Mouse (Mus musculus) hindbrain, embryonic 14.5 days (tissue): ENCODE data around the gene Olfr1145. TPM values are rescaled to one million over a fixed set of nuclear protein-coding genes. Genes with fewer than 3 reads are reported as not detected.

Source experiments
- ATAC-seq: fragments of 200-750 bp; cut with Nextera tagmentation; 2 replicates; pipeline ENCODE4 v1.8.0; 2017; ENCODE audit warnings: moderate number of reproducible peaks, mild to moderate bottlenecking, moderate TSS enrichment, moderate library complexity; ENCODE audit not compliant: low FRiP score
- DNase-seq: peaks from one replicate; pipeline ENCODE4 v3.0.0-alpha.2; 2015; ENCODE audit warnings: low spot score
- H3K27ac ChIP-seq: fragments of 300-500 bp; sonication (generic); 2 replicates; pipeline ENCODE4 v1.5.1; 2014; ENCODE audit warnings: mild to moderate bottlenecking, moderate library complexity
- H3K27me3 ChIP-seq: fragments of 300-500 bp; sonication (generic); 2 replicates; pipeline ENCODE4 v1.6.1; 2014; ENCODE audit warnings: mild to moderate bottlenecking, low read length, mixed read lengths; ENCODE audit not compliant: control insufficient read depth, insufficient read depth
- H3K36me3 ChIP-seq: fragments of 300-500 bp; sonication (generic); replicated peaks from 2 replicates; pipeline ENCODE4 v1.6.1; 2014; ENCODE audit not compliant: control insufficient read depth, insufficient read depth
- H3K4me1 ChIP-seq: fragments of 300-500 bp; sonication (generic); replicated peaks from 2 replicates; pipeline ENCODE4 v1.6.1; 2014; ENCODE audit warnings: antibody characterized with exemption, low read length, mixed read lengths; ENCODE audit not compliant: control insufficient read depth, insufficient read depth
- H3K4me2 ChIP-seq: fragments of 300-500 bp; sonication (generic); replicated peaks from 2 replicates; pipeline ENCODE4 v1.6.1; 2014; ENCODE audit warnings: mild to moderate bottlenecking, moderate library complexity
- H3K4me3 ChIP-seq: fragments of 300-500 bp; sonication (generic); replicated peaks from 2 replicates; pipeline ENCODE4 v1.5.1; 2014; ENCODE audit warnings: mild to moderate bottlenecking, low read length
- H3K9ac ChIP-seq: fragments of 300-500 bp; sonication (generic); 2 replicates; pipeline ENCODE4 v1.6.1; 2014
- H3K9me3 ChIP-seq: fragments of 300-500 bp; sonication (generic); 2 replicates; pipeline ENCODE4 v1.6.1; 2016; ENCODE audit warnings: low read length; ENCODE audit not compliant: control insufficient read depth
- WGBS: fragments of 180-500 bp; shearing (Covaris S2); extraction: QIAGEN DNeasy Blood & Tissue Kit; methylation state at CpG from one replicate; pipeline ENCODE4 v1.1.7; 2014; 5-methylcytosine and 5-hydroxymethylcytosine counted together
- polyA plus RNA-seq: library from polyadenylated mRNA; unstranded; fragments of >200 nt; fragmentation: Nextera tagmentation; extraction: Ambion mirVana; gene quantifications from 2 replicates; pipeline ENCODE4 v1.2.1, GENCODE M21; 2014

Olfr1145 gene
- not detected in 2 replicates for polyA plus RNA-seq

DNA sequence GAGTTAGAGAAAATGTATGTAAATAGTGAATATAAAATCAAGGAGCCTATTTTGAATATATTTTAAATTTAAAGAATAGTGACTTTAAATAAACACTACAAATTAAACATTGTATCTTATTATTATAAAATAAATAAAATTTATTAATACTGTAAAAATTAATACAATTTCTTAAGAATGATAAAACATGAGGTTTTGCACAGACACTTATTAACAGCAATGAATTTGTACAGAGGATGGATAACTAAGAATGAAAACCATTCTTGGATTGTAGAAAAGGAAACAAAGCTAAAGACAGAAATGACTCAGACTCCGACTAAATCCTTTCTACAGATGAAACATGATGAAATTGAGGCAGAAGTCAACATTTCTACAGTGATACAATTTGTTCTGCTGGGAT lies at the start of gene Olfr1145:
Olfr1145 (plus strand) TSS at position 301 of the 400 bp plus-strand sequence.
- H3K4me2 ChIP-seq, result no peak within 1 kb of the TSS
- ATAC-seq (no peak), DNase-seq (no peak)
- WGBS, result 81% methylated on average over 1 of the region's 1 CpGs
- H3K27ac ChIP-seq, result no peak within 1 kb of the TSS
- no peak within 1 kb of the TSS for H3K9ac ChIP-seq
- H3K9me3 ChIP-seq, result no peaks in the 10 kb centered on the region
- H3K27me3 ChIP-seq, result no peaks in the 10 kb centered on the region
- H3K36me3 ChIP-seq, result no peaks in the 10 kb centered on the region
- H3K4me1 ChIP-seq, result no peaks in the 10 kb centered on the region
- H3K4me3 ChIP-seq, result no peak within 1 kb of the TSS

DNA sequence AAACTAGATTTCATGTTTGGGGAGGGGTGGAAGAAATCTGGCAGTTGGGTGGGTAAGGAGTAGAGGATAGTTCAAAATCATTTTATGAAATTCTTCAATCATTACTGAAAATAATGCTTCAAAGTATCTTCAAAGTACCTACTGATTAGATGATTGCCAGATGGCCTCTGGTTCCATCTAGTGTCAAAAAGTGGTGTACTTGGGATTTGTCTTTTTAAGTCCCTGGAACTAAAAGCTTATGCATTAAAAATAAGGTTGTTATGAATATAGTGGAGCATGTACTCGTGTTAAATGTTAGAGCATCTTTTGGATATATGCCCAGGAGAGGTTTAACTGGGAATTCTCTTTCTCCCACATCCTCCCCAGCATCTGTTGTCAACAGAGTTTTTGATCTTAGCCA lies 33.5 kb upstream of the Olfr1145 start:
- Histone ChIP-seq H3K4me2 (no peak overlapping the region), H3K9ac (no peak overlapping the region), H3K27me3 (no peaks in the 10 kb centered on the region), H3K27ac (no peak overlapping the region), H3K36me3 (no peaks in the 10 kb centered on the region), H3K9me3 (no peaks in the 10 kb centered on the region), H3K4me1 (no peaks in the 10 kb centered on the region), H3K4me3 (no peak overlapping the region)
- ATAC-seq (no peak), DNase-seq (no peak)
- 55% methylated on average over 1 of the region's 1 CpGs for WGBS

DNA sequence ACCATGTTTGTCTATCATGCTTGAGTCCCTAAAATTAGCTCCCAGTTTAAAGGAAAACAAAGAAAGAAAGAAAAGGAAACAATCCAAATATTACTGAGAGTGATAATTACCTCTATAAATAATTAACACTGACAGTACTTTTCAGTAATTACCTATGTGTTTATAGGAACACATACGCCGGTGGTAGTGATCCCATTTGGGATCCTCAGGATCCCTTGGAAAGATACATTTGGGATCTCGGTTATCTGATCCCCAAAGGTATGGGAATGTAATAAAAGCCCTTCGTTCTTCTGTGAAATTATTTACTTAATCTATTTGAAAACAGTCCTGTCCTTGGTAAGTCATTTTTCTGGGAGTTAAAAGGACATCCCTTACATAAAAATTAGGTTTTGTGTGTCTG lies 30.4 kb upstream of the Olfr1145 start, which contains the start of gene Olfr152:
Olfr152 (plus strand) TSS at position 301 of the 400 bp plus-strand sequence.
- WGBS, result 80% methylated on average over 4 of the region's 4 CpGs
- no peaks in the 10 kb centered on the region for H3K4me1 ChIP-seq
- no peaks in the 10 kb centered on the region for H3K9me3 ChIP-seq
- no peak within 1 kb of the TSS for H3K4me3 ChIP-seq
- H3K27ac ChIP-seq, result no peak within 1 kb of the TSS
- no peaks in the 10 kb centered on the region for H3K36me3 ChIP-seq
- no peaks in the 10 kb centered on the region for H3K27me3 ChIP-seq
- DNase-seq (no peak), ATAC-seq (no peak)
- H3K4me2 ChIP-seq, result no peak within 1 kb of the TSS
- H3K9ac ChIP-seq, result no peak within 1 kb of the TSS

DNA sequence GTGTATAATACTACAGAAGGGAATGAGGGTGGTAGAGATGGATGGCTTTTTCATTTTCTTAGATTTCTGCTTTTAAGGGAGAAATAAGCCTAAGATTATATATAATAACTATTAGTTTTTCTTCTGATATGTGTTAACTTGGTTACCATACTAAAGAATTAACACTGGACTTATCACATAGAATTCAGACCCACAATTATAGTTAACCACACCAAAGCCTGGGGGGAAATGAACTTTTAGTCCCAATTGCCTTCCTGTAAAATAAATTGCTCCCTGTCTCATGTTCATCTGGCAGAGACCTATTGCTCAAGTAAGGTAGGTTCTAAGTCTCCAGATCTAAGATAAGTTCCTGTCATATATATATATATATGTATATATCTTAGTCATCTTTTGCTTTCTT lies 9.3 kb upstream of the Olfr1145 start, which contains the start of gene Olfr1143:
Olfr1143 (plus strand) TSS at position 301 of the 400 bp plus-strand sequence.
- H3K4me2 ChIP-seq, result no peak within 1 kb of the TSS
- no peaks in the 10 kb centered on the region for H3K27me3 ChIP-seq
- H3K9ac ChIP-seq, result no peak within 1 kb of the TSS
- H3K36me3 ChIP-seq, result no peaks in the 10 kb centered on the region
- DNase-seq, result no peak
- H3K9me3 ChIP-seq, result no peaks in the 10 kb centered on the region
- H3K4me3 ChIP-seq, result no peak within 1 kb of the TSS
- H3K4me1 ChIP-seq, result no peaks in the 10 kb centered on the region
- H3K27ac ChIP-seq, result no peak within 1 kb of the TSS
- ATAC-seq, result no peak

DNA sequence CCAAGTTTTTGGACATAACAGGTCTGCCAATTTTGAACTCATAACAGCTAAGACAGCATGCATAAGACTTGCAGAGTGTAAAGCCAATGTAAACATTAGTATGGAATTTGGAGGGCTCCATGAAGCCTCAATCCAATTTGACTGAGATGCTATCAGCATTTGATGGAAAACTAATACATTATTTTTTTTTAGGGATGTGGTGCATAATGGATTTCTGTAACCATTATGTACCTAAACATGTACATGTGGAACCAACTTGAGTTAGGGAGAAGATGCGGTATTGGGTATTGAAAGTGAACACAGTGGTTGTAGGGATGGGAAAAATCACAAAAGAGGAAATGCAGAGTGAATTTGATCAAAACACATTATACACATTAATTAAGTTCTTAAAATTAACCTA lies 20.6 kb downstream of the Olfr1145 start, which contains the start of gene Olfr1148:
Olfr1148 (plus strand) TSS at position 301 of the 400 bp plus-strand sequence.
- WGBS, result 92% methylated on average over 1 of the region's 1 CpGs
- Histone ChIP-seq H3K4me2 (no peak within 1 kb of the TSS), H3K4me3 (no peak within 1 kb of the TSS), H3K9me3 (no peaks in the 10 kb centered on the region), H3K4me1 (no peaks in the 10 kb centered on the region), H3K27me3 (no peaks in the 10 kb centered on the region), H3K36me3 (no peaks in the 10 kb centered on the region), H3K27ac (no peak within 1 kb of the TSS), H3K9ac (no peak within 1 kb of the TSS)
- ATAC-seq (no peak), DNase-seq (no peak)

DNA sequence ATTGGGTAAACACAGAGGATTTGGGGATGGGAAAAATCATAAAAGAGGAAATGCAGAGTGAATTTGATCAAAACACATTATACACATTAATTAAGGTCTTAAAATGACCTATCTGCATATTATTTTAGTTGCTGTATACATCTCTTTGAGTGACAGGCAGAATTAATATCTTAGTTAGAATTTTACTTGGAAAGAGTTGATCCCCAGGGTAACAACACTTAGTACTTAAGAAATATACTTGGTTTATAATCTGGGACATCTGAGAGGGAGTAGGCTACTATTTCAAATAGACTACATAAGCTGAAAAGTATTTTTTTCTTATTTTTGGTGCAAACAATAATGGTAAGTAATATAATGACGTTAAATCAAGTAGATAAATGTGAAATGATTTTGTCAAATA lies 34.1 kb downstream of the Olfr1145 start, which contains the start of gene Olfr1150-ps1:
Olfr1150-ps1 (plus strand) TSS at position 301 of the 400 bp plus-strand sequence.
- H3K9me3 ChIP-seq, result no peaks in the 10 kb centered on the region
- 82% methylated on average over 1 of the region's 1 CpGs for WGBS
- no peak for DNase-seq

DNA sequence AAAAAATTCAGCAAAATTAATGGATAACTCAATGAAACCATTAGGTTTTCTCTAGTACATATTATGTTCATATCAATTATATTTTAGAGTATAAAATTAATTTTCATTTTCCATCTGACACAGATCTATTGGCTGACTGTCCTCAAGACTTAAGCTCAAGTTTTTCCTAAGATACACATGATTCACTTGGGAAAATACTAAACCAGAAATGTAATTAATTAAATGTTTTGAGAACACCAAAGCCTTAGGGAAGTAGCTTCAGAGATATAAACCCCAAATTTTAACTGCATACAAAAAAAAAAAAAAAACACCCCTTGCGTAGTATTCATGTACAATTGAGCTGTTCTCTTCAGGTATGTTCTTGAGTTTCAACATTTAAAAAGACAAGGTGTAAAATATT lies 45.9 kb downstream of the Olfr1145 start, which contains the start of gene Olfr1151:
Olfr1151 (plus strand) TSS at position 301 of the 400 bp plus-strand sequence.
- no peaks in the 10 kb centered on the region for H3K4me1 ChIP-seq

More for the DNA sequence above, 34.1 kb downstream of the Olfr1145 start, which contains the start of gene Olfr1150-ps1:
- Histone ChIP-seq H3K4me1 (no peaks in the 10 kb centered on the region), H3K4me2 (no peak within 1 kb of the TSS), H3K27me3 (no peaks in the 10 kb centered on the region), H3K9ac (no peak within 1 kb of the TSS), H3K4me3 (no peak within 1 kb of the TSS), H3K36me3 (no peaks in the 10 kb centered on the region), H3K27ac (no peak within 1 kb of the TSS)
- ATAC-seq, result no peak

More for the DNA sequence above, 45.9 kb downstream of the Olfr1145 start, which contains the start of gene Olfr1151:
- WGBS, result 81% methylated on average over 1 of the region's 1 CpGs
- H3K4me2 ChIP-seq, result no peak within 1 kb of the TSS
- no peak within 1 kb of the TSS for H3K9ac ChIP-seq
- DNase-seq, result no peak
- no peaks in the 10 kb centered on the region for H3K27me3 ChIP-seq
- no peak for ATAC-seq
- no peak within 1 kb of the TSS for H3K27ac ChIP-seq
- no peaks in the 10 kb centered on the region for H3K36me3 ChIP-seq
- H3K4me3 ChIP-seq, result no peak within 1 kb of the TSS
- no peaks in the 10 kb centered on the region for H3K9me3 ChIP-seq

Other genes starting within 250 kb of the Olfr1145 start
- not detected in 2 replicates for gene Olfr1129, start 235.9 kb upstream of the Olfr1145 start, polyA plus RNA-seq
- not detected in 2 replicates for gene Olfr1130, start 203.6 kb upstream of the Olfr1145 start, polyA plus RNA-seq
- not detected in 2 replicates for gene Olfr1131, start 182.7 kb upstream of the Olfr1145 start, polyA plus RNA-seq
- not detected in 2 replicates for gene Olfr1132, start 172.3 kb upstream of the Olfr1145 start, polyA plus RNA-seq
- not detected in 2 replicates for gene Olfr1133, start 162.4 kb upstream of the Olfr1145 start, polyA plus RNA-seq
- not detected in 2 replicates for gene Olfr1134, start 151.4 kb upstream of the Olfr1145 start, polyA plus RNA-seq
- not detected in 2 replicates for gene Olfr1135, start 136.2 kb upstream of the Olfr1145 start, polyA plus RNA-seq
- not detected in 2 replicates for gene Olfr1136, start 115.9 kb upstream of the Olfr1145 start, polyA plus RNA-seq
- not detected in 2 replicates for gene Olfr1137, start 96.6 kb upstream of the Olfr1145 start, polyA plus RNA-seq
- not detected in 2 replicates for gene Olfr1138, start 69.8 kb upstream of the Olfr1145 start, polyA plus RNA-seq
- gene Olfr1140, start 66.1 kb upstream of the Olfr1145 start, polyA plus RNA-seq, result not detected in 2 replicates
- not detected in 2 replicates for gene Olfr1141, start 55.8 kb upstream of the Olfr1145 start, polyA plus RNA-seq
- not detected in 2 replicates for gene Olfr152, start 30.3 kb upstream of the Olfr1145 start, polyA plus RNA-seq
- gene Olfr1143, start 9.2 kb upstream of the Olfr1145 start, polyA plus RNA-seq, result not detected in 2 replicates
- gene Olfr1148, start 20.7 kb downstream of the Olfr1145 start, polyA plus RNA-seq, result not detected in 2 replicates
- not detected in 2 replicates for gene Olfr1150-ps1, start 34.2 kb downstream of the Olfr1145 start, polyA plus RNA-seq
- gene Olfr1151, start 46.0 kb downstream of the Olfr1145 start, polyA plus RNA-seq, result not detected in 2 replicates
- not detected in 2 replicates for gene Olfr1152, start 56.7 kb downstream of the Olfr1145 start, polyA plus RNA-seq
- gene Olfr1153, start 85.1 kb downstream of the Olfr1145 start, polyA plus RNA-seq, result not detected in 2 replicates
- not detected in 2 replicates for gene Olfr1154, start 95.3 kb downstream of the Olfr1145 start, polyA plus RNA-seq
- not detected in 2 replicates for gene Olfr1155, start 135.3 kb downstream of the Olfr1145 start, polyA plus RNA-seq
- gene Olfr1156, start 143.3 kb downstream of the Olfr1145 start, polyA plus RNA-seq, result not detected in 2 replicates
- gene Olfr1157, start 158.5 kb downstream of the Olfr1145 start, polyA plus RNA-seq, result not detected in 2 replicates
- not detected in 2 replicates for gene Olfr74, start 164.8 kb downstream of the Olfr1145 start, polyA plus RNA-seq
- gene Olfr1158, start 180.3 kb downstream of the Olfr1145 start, polyA plus RNA-seq, result not detected in 2 replicates
- gene Olfr1160, start 198.4 kb downstream of the Olfr1145 start, polyA plus RNA-seq, result not detected in 2 replicates
- gene Olfr1161, start 213.0 kb downstream of the Olfr1145 start, polyA plus RNA-seq, result not detected in 2 replicates
- gene Olfr73, start 227.9 kb downstream of the Olfr1145 start, polyA plus RNA-seq, result not detected in 2 replicates
- gene Olfr1162, start 241.3 kb downstream of the Olfr1145 start, polyA plus RNA-seq, result not detected in 2 replicates